Mouse (Mus musculus) cerebellum, adult 2 months (tissue): ENCODE results near the gene Stfa3. TPM values are rescaled to one million over a fixed set of nuclear protein-coding genes. Genes with fewer than 3 reads are reported as not detected.

Experiments used
- DNase-seq, 2 experiments: peaks; one replicate each; pipeline ENCODE4 v3.0.0; 2021
- H3K27ac ChIP-seq: fragments of 200-500 bp; 2 replicates; pipeline ENCODE4 v1.5.1; 2012; ENCODE audit warnings: low read length, control low read depth, inconsistent platforms; ENCODE audit not compliant: insufficient read depth
- H3K27me3 ChIP-seq: fragments of 200-500 bp; 2 replicates; pipeline ENCODE4 v1.6.1; 2012; ENCODE audit warnings: inconsistent platforms, mild to moderate bottlenecking, low read length, moderate library complexity; ENCODE audit not compliant: control insufficient read depth, insufficient read depth
- H3K4me1 ChIP-seq: fragments of 200-500 bp; 2 replicates; pipeline ENCODE4 v1.6.1; 2011; ENCODE audit warnings: low read length; ENCODE audit not compliant: control insufficient read depth, insufficient read depth
- H3K4me3 ChIP-seq: fragments of 200-500 bp; replicated peaks from 2 replicates; pipeline ENCODE3; 2011; ENCODE audit warnings: mild to moderate bottlenecking, low read depth, low read length, control low read depth; ENCODE audit not compliant: insufficient read depth
- CTCF ChIP-seq: fragments of 200-500 bp; IDR thresholded peaks from 2 replicates; pipeline ENCODE4 v1.5.1; 2011; ENCODE audit warnings: low read depth, mild to moderate bottlenecking, control low read depth, low read length, moderate library complexity, borderline replicate concordance; ENCODE audit not compliant: insufficient read depth
- POLR2A ChIP-seq: fragments of 200-500 bp; IDR thresholded peaks from 2 replicates; pipeline ENCODE4 v1.6.1; 2011; ENCODE audit warnings: low read length, control low read depth, borderline replicate concordance; ENCODE audit not compliant: insufficient read depth
- WGBS: fragments of 180-500 bp; shearing (Covaris S2); methylation state at CpG from one replicate; pipeline ENCODE4 v1.1.7; 2018; 5-methylcytosine and 5-hydroxymethylcytosine counted together
- polyA plus RNA-seq: library from polyadenylated mRNA; depleted of rRNA; stranded (reverse); fragments of >200 nt; gene quantifications from 2 replicates; pipeline ENCODE4 v1.2.3, GENCODE M21; 2012; rRNA removed

The Stfa3 gene
- polyA plus RNA-seq: not detected in 2 replicates

- TF ChIP-seq CTCF (no peak), POLR2A (no peak)
- Histone ChIP-seq H3K27me3 (no peaks in the 10 kb centered on the region), H3K4me1 (no peaks in the 10 kb centered on the region), H3K4me3 (no peak within 1 kb of the TSS), H3K27ac (no peak within 1 kb of the TSS)
- DNase-seq: no peak
- 85% methylated on average over 4 of the region's 4 CpGs for WGBS
Measured at GRCm38 (mm10) chr16:36455342-36455802, at the start of gene Stfa3. Stfa3 (minus strand) TSS chr16:36455392.

DNA sequence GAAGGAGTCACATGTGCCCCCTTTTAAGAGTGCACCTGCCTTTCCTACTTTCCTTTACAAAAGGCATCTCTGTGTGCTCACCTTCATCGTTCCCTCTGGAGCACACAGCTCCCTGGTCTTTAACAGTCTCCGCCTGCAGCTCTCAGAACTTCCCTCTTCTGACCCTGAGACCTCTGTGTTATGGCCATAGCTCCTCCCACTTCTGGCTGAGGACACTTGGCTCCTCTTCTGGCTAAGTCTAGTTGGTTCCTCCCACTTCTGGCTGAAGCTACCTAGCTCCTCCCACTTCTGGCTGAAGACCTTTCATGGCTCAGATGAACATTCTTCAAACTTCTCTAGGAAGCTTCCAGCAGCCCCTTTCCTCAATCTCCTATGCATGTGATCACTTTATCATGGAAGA, 47.1 kb upstream of the Stfa3 start:
- no peaks in the 10 kb centered on the region for H3K27me3 ChIP-seq
- no peak for TF ChIP-seq CTCF
- no peak for TF ChIP-seq POLR2A
- DNase-seq: no peak
- no peaks in the 10 kb centered on the region for H3K4me1 ChIP-seq
- no peak overlapping the region for H3K4me3 ChIP-seq
- H3K27ac ChIP-seq: no peak overlapping the region
- WGBS: 61% methylated on average over 2 of the region's 2 CpGs

DNA sequence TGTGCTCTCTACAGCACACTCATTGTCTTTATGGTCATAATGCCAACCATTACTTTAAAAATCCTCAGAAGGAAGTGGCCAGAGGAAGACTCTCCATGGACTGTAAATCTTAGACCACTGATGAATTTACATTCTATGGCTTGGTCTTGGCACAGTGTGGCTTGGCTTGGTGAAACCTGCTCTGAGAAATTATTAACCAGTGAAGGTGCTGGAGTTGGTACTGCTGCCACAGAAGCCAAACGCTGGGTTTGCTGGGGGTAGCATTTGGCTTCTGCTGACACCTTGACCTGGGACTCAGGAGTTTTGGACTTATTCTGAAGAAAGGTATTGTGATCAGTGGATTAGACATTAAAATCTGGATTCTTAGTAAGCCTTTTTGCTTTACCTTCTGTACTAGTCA, 37.2 kb upstream of the Stfa3 start:
- Histone ChIP-seq H3K27me3 (no peaks in the 10 kb centered on the region), H3K4me3 (no peak overlapping the region), H3K4me1 (no peaks in the 10 kb centered on the region), H3K27ac (no peak overlapping the region)
- TF ChIP-seq CTCF (no peak), POLR2A (no peak)
- DNase-seq: no peak
- 79% methylated on average over 1 of the region's 1 CpGs for WGBS

DNA sequence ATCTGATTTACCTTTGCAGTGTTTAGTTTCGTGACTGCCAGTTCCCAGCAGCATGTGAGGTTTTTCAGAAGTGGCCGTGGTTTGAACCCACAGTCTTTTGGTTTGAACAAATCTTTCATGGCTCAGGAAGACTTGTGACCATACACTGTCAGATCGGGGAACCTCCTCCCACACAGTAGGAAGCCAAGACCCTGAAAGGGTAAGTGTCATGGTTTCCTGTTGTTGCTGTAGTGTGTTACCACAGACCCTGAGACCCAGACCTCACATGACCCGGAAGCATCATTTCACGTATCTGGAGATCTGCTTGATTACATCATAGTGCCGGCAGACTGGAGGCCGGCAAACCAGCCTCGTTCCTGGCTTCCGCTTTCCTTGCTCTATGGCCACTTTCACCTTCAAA, 21.7 kb upstream of the Stfa3 start:
- Histone ChIP-seq H3K4me1 (no peaks in the 10 kb centered on the region), H3K4me3 (no peak overlapping the region), H3K27ac (no peak overlapping the region), H3K27me3 (no peaks in the 10 kb centered on the region)
- WGBS: 80% methylated on average over 9 of the region's 9 CpGs
- DNase-seq: no peak
- TF ChIP-seq POLR2A (no peak), CTCF (no peak)

DNA sequence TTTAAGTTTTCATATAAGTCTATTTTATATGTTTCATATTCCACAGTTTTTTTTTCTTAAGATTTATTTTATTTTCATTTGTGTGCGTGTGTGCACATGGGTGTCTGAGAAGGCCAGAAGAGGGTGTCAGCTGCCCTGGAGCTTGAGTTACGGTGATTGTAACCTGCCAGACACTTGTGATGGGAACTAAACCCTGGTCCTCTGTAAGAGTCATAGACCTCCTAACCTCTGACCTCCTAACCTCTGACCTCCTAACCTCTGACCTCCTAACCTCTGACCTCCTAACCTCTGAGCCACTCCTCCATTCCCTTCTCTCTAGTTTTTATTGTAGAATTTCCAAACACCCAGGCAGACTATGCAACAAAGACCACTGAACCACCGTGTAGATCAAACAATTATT, 20.3 kb upstream of the Stfa3 start:
- TF ChIP-seq POLR2A: no peak
- TF ChIP-seq CTCF: no peak
- H3K4me3 ChIP-seq: no peak overlapping the region
- H3K27me3 ChIP-seq: no peaks in the 10 kb centered on the region
- H3K27ac ChIP-seq: no peak overlapping the region
- H3K4me1 ChIP-seq: no peaks in the 10 kb centered on the region
- WGBS: 94% methylated on average over 3 of the region's 3 CpGs
- DNase-seq: no peak

DNA sequence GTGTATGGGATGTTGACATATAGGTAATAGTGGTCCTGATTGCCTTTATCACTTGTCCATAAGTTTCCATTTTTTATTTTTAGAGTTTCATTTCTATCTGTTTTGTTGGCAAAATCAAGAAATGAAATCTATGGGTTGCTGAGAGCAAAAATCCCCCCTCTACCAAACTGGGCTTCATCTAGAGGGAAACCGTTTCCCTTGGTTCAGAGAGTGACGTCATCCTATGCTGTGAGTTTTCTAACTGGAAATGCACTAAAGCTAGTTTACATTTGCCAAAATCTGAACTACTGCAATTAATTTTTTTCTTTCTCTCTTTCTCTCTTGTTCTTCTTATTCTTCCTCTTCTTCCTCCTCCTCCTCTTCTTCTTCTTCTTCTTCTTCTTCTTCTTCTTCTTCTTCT, 19.7 kb upstream of the Stfa3 start:
- no peak for DNase-seq
- no peak overlapping the region for H3K4me3 ChIP-seq
- H3K4me1 ChIP-seq: no peaks in the 10 kb centered on the region
- TF ChIP-seq POLR2A (no peak), CTCF (no peak)
- H3K27me3 ChIP-seq: no peaks in the 10 kb centered on the region
- no peak overlapping the region for H3K27ac ChIP-seq
- 80% methylated on average over 2 of the region's 2 CpGs for WGBS

DNA sequence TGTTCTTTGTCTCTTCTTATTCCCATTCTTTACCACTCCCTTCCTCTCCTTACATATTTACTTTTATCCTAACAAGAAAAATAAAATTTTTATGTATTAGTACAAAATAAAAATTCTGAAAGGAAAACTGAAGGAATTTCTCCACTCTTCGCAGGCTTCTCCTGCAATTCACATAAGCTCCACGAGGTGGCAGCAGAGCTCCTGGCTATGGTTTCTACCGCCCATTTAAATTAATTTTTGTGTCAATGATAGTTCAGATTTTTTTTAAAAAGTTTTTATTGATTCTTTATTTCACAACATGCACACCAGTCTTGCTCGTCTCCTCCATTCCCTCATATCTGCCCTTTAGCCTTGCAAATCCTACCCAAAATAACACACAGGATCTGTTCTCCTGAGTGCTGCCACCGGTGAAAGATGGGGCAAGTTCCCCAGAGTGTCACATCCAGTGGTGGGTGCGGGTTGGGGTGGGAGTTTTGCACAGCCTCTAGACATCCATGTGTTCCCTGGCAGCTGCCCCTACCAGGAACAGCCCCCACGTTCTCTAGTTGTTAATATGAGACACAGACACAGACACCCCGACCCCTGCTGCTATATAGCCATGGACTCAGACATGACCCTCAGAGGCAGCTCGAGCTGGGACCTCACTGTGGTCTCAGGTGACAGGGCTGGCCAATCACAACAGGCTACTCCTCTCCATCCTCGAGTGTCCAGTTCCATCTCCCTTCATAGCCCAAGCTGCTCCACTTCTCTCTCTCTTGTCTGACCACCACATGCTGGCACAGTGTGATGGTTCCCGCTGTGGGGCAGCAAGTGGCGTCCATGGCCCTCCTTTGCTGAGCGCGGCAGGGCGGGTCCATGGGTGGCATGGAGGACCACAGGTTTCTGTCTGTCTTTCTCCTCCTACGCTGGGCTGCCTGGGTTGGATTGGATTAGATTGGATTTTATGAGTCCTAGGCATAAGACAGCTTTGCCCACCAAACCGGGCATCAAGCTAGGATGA, 18.3 kb upstream of the Stfa3 start:
- Histone ChIP-seq H3K27ac (no peak overlapping the region), H3K27me3 (no peaks in the 10 kb centered on the region), H3K4me1 (no peaks in the 10 kb centered on the region), H3K4me3 (no peak overlapping the region)
- 39% methylated on average over 17 of the region's 17 CpGs for WGBS
- peak; percentile 62; the same call in 1 of the 2 replicates for TF ChIP-seq CTCF
- no peak for TF ChIP-seq POLR2A
- DNase-seq: peak; percentile 4 to 48
